Mouse (Mus musculus): ENCODE measurements around the gene Myom3.
"Not testable (repeated sequence)": the region's sequence is repeated elsewhere in the genome, so short reads cannot be mapped to it uniquely, and the experiment has no call there.

Myom3 gene

DNA sequence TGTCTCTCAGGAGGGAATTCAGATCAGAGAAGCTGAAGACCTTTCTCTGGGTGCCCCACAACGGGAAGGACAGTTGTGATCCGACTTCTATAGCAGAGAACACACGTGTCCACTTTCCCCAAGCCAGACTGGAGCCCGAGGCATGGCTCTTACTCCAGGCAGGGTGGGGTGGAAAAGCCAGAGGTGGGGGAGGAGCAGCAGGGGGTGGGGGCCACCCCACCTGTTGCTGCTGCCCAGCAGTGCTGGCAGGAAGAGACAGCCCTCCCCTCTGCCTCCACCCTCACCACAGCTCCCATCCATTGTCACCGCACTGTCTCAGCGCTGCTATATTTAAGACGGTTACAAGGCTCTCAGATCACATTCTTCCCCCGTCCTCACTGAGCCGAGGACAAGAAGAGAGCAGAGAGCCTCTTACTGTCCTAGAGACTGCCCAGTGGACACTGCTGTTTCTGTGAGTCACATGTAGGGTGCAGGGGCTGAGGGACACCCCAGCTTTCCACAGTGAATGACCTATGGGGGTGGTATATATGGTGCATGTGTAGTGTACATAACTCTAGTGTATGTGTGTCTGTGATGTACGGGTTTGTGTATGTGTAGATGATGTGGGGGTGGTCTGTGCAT lies at the start of gene Myom3:
Gene Myom3, plus strand, starts transcription at position 360 of the 621 bp plus-strand sequence.
- DNase-seq (ENCODE audit: inconsistent age in 2 of 2, low spot score in 1 of 2), result no peak

DNA sequence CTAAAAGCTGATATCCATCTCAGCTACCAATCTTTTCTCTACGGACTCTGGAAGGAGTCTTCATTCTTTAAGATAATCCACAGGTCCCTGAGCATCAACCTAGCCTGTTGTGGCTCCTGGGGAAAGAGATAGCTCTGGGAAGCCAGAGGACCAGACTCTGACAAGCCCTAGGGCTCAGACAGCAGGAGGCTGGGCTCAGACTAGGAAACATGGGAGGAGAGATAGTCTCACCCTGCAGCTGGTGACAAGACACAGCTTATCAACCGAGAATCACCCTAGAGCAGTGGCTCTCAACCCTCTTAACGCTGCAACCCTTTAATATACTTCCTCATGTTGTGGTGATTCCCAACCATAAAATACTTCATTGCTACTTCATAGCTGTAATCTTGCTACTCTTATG lies 49.1 kb upstream of the Myom3 start:
- DNase-seq (ENCODE audit: inconsistent age in 2 of 2, low spot score in 1 of 2), result no peak

DNA sequence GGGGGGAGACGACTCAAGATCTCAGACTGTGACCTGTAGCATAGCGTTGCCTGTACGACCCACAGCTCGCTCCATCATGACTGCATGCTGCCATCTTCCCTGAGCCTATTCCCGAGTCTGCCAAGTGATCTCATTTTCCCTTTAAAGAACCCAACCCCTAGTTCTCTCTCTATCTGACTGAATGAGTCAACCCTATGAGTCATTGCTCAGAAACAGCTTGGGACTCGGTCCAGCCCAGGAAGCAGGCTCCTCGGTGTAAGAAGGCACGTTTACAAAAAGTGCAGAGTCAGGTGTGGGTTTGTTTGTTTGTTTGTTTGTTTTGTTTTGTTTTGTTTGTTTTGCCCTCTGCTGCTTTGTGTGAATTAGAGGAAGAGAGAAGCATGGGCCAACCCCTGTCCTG lies 44.7 kb upstream of the Myom3 start:
- DNase-seq (ENCODE audit: inconsistent age in 2 of 2, low spot score in 1 of 2), result peak; percentile 57 to 64

DNA sequence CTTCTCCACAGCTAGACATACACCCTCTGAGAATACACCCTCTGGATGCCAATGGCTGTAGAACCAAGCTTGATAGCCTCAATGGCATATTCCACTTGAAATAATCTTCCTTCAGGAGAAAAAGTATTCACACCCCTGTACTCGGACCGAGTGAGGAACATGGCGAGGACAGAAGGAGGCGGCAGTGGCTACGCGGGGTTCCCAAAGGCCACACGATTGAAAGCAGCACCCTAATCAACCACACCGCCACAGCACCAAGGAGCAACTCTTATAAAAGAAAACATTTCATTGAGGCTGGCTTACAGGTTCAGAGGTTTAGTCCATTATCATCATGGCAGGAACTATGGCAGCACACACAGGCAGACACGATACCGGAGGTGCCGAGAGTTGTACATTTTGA lies 43.1 kb upstream of the Myom3 start:
- DNase-seq (ENCODE audit: inconsistent age in 2 of 2, low spot score in 1 of 2), result not testable (repeated sequence)

DNA sequence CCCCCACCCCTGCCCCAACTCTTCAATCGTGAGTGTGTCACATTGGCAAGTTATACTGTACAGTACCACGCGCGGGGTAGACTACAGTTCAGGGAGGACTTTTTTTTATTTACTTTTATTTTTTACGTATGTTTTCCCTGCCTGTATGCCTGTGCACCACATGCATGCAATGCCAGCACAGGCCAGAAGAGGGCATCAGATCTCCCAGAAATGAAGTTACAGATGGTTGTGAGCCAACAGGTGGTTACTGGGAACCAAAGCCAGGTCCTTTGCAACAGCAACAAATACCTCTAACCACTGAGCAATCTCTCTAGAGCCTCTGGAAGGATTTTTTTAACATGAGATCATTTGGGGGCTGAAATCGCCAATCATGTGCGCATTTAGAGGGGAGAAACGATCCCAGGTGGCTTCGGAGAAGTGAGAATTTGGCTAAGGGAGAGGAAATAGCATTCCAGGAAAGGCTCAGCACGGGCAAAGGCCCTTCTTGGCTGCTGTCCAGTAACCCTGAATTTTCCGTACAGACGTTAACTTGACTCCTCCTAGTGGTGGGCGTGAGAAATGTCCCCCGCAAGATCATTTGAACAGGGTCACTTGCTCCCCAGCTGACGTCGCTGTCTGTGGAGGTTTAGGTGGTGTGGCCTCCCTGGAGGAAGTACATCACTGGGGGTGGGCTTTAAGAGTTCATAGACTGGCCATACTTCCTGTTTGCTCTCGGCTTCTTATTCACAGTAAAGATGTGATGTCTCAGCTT lies 36.8 kb upstream of the Myom3 start:
- no peak for DNase-seq (ENCODE audit: inconsistent age in 2 of 2, low spot score in 1 of 2)

DNA sequence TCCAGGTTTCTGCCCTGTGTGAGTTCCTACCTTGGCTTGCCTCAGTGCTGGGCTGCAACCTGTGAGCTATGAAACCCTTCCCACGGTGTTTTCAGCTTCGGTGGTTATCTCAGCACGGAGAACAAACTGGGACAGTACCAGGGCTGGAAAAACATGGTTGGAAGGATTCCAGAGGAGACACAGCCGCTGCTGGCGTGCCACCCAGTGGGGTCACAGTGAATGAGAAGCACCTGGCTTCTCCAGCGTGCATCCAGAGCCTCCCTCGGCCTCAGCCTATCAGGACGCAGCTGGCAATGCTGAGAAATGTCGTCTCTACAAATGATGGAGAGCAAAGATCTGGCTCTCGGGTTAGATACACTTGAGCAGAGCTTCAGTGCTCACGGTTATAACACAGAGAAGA lies 33.1 kb upstream of the Myom3 start:
- no peak for DNase-seq (ENCODE audit: inconsistent age in 2 of 2, low spot score in 1 of 2)

DNA sequence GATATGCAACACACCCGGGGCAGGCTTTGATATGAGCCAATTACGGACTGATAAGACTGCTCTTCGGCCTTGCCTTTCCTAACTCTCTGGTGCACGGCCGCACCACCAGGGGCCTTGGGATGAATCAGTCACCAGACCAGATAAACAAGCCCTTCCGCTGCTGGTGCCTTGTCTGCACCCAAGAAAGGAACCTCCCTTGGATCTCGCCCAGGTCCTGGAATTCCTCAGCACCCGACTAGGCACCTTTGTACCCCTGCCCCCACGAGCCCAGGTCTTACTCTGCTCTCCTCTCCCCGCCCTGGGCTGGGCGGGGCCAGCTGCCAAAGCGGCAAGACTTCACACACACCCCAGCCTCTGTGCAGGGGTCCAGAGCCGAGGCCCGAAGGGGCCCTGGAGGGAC lies 31.7 kb upstream of the Myom3 start, which contains the start of gene Il22ra1:
Gene Il22ra1, plus strand, starts transcription at position 356 of the 400 bp plus-strand sequence.
- DNase-seq (ENCODE audit: inconsistent age in 2 of 2, low spot score in 1 of 2), result peak; percentile 71 to 88

DNA sequence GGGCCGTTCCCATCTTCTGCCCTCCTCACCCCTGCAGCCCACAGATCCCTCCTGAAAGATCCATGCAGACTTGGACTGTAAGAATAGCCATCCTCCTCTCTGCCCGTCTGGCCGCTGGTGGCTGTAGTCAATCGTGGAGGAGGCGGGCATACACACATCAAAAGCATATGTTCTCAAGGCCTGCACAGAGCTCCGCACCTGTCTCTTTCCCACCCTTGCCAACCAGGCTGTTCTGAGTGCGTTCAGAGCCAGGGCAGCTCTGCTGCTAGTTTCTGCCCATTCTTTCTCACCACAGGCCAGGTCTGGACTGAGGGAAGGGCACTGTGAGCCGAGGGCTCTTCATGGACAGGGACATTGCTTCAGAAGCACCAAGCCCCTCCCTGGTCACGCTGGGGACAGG lies 29.3 kb upstream of the Myom3 start:
- no peak for DNase-seq (ENCODE audit: inconsistent age in 2 of 2, low spot score in 1 of 2)

DNA sequence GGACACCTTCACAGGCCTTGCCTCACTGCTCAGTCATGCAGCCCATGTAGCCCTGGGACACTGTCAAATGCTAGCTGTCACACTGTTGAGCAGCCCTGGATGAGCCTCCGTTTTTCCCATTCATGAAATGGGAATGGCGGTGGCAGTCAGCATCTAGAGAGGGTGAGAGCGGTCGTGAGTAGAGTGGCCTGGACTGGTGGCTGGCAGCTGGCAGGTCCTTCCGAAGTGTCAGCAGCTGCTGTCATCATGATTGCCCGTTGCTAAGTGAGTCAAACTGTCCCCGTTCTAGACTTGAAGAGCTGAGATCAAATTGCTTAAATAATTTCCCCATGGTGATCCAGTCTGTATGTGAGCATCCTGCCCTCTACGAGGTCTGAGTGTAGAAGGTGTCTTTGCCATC lies 28.6 kb upstream of the Myom3 start:
- no peak for DNase-seq (ENCODE audit: inconsistent age in 2 of 2, low spot score in 1 of 2)

DNA sequence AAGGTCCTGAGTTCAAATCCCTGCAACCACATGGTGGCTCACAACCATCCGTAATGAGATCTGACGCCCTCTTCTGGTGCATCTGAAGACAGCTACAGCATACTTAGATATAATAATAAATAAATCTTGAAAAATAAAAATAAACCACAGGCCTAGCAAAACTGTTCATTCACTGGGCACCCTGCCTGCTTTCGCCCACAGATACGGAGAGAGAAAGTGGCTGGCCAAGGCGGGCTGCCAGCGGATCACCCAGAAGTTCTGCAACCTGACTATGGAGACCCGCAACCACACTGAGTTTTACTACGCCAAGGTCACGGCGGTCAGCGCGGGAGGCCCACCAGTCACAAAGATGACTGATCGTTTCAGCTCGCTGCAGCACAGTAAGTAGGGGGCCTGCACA lies 25.6 kb upstream of the Myom3 start:
- no peak for DNase-seq (ENCODE audit: inconsistent age in 2 of 2, low spot score in 1 of 2)

DNA sequence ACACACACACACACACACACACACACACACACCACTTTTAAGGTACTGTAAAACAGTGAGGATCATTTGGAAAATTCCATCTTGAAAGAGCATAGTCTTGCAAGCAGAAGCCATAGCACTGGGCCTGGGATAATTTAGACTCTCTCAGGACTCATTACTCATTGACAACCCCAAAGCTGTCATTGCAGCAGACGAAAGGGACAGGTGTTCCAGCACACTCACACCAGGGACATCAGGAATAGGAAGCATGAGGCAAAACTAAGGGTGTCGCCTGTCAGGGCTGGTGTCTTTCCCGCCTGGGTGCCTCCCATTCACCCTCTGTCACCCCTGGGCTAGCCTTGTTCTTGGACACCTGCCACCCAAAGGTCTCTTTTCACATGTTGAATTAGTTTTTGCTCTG lies 22.6 kb upstream of the Myom3 start:
- DNase-seq (ENCODE audit: inconsistent age in 2 of 2, low spot score in 1 of 2), result no peak

DNA sequence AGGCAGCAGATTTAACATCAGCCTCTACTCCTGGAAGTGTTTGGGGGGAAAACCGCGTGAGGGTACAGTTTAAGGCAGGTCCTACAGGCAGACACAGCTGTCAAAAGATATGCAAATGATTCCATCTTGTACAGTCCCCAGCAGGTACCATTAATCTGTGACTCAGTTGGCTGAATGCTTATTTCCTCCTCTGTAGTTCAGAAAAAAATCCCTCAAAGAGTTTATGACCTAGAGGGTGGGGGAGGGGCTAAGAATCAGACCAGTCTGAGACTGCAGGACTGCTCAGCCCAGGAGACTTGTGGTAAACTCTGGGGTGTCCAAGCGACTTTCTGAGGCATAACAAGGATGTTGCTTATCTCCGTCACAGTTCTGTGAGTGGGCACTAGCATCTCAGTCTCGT lies 21.3 kb upstream of the Myom3 start:
- no peak for DNase-seq (ENCODE audit: inconsistent age in 2 of 2, low spot score in 1 of 2)

DNA sequence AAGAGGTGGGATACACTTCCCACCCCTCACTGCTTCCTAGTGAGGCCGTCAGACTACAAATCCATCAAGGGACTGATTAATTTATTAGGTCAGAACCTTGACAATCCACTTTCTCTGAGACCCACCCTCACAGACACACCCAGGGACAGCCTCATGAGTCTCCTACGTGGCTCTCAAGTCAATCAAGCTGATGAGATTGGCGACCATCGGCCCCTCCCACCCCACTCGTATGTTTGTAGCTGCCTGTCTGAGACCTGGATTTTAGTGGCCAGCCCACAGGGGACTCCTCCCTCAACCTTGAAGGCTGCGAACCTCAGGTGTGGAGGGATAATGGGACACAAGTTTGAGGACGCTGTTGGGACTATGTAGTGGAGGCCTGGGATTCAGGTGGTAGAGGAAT lies 20.4 kb upstream of the Myom3 start:
- no peak for DNase-seq (ENCODE audit: inconsistent age in 2 of 2, low spot score in 1 of 2)

DNA sequence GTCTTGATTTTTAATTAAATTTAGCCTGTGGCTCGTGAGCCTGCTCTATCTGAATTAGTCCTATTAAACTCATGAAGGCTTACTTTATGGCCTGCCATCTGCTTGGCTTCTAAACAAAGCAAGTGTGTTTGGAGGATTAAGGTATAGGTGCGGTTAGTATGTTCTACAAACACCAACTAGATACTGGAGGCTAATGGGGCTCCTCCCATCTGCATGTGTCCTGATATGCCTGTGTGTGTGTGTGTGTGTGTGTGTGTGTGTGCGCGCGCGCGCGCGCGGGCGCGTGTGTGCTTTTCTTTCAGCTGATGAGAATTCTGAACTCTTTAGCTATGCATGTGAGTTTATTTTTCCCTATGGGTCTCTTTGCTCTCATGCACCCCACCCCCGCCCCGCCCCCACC lies 19.8 kb upstream of the Myom3 start:
- DNase-seq (ENCODE audit: inconsistent age in 2 of 2, low spot score in 1 of 2), result no peak

DNA sequence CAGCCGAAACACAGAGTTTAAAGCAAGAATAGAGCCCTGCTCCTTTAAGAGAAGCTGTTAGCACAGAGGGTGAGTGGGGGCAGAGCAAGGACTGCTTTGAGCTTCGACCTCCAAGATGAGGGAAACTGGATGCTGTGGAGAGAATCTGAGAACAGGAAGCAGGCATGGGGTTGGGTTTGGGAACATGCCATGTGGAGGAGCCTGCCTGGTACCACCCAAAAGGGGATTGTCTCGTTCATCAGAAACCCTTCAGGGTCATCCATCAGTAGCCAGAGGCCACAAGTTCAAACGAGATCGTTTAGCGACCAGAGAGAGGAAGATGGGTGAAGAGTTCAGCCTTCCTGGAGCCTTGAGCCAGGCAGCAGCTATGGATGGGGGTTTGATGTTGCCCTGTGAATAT lies 16.0 kb upstream of the Myom3 start:
- no peak for DNase-seq (ENCODE audit: inconsistent age in 2 of 2, low spot score in 1 of 2)

DNA sequence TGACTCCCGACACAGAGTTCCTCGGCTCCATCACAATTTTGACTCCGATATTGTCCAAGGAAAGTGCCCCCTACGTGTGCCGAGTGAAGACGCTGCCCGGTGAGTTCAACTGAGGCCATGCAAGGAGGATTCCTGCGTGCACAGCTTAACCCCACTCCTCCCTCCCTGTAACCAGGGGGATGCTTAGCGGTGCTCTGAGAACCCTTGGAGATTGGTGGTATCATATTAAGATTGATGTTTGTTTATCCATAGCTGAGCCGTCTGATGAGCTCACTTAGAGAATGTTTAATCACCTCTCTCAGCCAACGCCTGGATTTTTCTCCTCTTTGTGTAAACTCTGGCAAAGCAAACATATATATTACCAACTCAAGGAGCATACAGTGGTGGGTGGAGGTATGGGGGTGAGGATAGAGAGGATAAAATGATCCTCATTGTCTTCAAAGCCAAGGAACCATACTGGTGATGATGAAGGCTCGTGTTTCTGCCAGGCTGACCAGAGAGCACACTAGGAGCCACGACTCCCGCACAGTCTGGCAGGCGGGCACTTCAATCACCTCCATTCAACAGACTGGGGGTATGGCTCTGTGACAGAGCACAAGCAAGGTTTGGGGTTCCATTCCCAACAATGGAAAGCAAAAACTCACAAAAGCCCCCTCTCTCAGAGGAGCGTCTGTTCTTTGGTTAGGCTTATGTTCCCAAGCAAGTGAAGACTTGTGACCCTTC lies 14.6 kb upstream of the Myom3 start:
- no peak for DNase-seq (ENCODE audit: inconsistent age in 2 of 2, low spot score in 1 of 2)

DNA sequence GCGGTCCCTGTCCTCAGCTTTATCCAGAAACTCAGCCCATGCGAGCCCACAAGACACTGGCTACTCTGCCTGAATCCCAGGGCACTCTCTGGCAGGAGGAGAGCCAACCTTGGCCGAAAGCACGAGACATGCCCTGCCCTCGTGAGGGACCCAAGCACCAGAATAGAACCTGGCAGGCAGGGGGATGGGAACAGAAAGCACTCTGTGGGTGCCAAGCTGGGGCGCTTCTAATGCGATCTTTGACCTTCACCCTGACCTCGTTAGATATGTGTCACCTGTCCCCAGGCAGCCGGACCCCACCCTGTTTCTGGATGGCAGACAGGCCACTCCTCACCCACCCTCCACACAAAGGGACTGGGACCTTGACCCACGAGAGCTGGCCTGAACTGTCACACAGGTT lies 13.9 kb upstream of the Myom3 start:
- DNase-seq (ENCODE audit: inconsistent age in 2 of 2, low spot score in 1 of 2), result no peak

DNA sequence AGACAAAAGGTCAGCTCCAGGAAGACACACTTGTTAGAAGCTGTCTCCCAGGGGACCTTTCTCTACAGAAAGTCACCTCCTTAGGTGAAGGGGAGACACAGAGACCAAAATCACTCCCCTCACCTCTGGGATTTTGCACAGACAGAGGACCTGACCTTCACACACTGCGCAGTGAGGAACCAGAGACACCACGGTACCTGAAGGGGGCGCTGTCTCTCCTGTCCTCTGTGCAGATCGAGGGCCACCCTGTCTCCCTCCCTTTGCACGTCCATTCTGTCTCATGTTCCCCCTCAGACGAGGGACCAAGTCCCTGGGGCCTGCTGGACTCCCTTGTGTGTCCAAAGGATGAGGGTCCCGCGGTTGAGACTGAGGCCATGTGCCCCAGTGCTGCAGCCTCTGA lies 8.6 kb upstream of the Myom3 start:
- DNase-seq (ENCODE audit: inconsistent age in 2 of 2, low spot score in 1 of 2), result no peak

DNA sequence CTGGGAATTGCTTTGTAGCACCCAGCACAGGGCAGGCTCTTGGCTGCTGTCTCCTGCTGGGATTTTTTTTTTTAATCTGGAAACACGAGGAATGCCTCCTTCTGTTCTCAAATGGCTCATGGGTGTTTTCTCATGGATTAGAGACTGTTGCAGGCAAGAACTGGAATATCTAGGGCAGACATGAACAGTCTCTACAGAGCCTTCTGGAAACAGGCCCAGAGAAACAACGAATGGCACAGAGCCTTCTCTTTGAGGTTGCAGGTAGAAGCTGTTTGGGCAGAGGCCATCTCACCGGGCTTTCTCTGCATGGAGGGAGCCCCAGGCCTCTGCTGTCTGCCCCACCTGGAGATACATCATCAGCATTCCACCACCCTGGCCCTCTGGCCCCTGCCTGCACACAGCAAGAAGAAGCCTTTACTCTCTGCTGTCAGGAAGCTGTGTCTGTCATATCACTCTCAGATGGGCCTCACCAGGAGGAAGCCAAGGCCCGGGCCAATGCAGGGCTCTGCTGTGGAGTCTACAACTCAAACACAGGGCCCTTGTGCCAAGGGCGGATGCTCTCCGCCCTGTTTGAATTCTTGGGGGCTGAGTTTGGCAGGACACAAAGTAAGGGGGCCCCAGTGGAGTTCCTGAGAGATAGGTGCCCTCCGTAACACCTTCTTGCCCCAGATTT lies 7.3 kb upstream of the Myom3 start:
- no peak for DNase-seq (ENCODE audit: inconsistent age in 2 of 2, low spot score in 1 of 2)

DNA sequence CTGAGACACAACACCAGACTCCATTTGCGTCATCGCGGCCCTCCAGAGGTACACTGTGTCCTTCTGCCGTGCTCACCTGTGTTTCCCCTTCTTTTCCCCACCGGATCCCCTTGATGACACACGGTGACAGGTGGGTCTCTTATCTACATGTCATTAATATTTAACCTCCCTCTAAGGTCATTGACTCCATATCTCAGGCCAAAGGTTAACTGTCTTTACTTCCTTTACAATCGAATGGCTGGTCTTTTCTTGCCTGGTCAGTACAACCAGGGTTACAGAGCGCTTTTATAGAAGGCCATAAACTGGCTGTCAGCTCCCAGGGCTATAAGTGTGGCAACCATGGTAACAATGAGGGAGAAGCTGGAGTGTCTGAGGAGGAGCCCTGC lies 6.7 kb upstream of the Myom3 start:
- no peak for DNase-seq (ENCODE audit: inconsistent age in 2 of 2, low spot score in 1 of 2)

DNA sequence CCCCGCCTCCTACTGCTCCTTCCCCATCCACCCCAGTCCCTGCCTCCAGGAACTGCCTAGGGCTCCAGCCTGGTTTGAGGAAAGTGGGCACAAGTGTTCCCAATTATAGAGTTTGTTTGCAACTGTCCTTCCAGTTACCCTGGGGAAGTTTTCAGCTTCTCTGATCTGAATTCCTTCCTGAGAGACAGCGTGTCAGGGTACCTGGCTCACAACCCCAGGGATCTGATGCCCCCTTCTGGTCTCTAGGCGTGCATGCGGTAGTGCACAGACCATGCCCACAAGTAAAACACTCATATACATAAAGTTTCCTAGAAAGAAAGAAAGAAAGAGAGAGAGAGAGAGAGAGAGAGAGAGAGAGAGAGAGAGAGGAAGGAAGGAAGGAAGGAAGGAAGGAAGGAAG lies 1.2 kb upstream of the Myom3 start:
- DNase-seq (ENCODE audit: inconsistent age in 2 of 2, low spot score in 1 of 2), result no peak

DNA sequence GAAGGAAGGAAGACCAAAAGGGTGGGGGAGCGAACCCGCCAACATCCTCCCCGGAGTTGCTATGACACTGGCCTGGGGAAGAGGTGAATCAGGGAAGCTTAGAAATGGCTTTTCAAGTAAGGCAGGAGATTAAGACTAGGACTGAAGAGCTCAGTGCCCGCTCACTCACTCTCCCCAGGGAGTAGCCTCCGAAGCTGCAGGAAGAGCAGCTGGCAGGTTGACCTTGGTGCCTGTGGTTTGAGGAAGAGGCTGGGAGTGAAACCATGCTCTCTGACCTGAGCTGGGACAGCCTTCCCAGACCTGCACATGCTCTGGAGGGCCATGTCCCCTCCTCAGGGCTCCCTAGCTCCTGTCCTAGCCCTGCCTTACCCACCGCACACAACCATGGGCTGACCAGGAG lies 690 bp upstream of the Myom3 start:
- DNase-seq (ENCODE audit: inconsistent age in 2 of 2, low spot score in 1 of 2), result no peak
